In the genomic region with DNA sequence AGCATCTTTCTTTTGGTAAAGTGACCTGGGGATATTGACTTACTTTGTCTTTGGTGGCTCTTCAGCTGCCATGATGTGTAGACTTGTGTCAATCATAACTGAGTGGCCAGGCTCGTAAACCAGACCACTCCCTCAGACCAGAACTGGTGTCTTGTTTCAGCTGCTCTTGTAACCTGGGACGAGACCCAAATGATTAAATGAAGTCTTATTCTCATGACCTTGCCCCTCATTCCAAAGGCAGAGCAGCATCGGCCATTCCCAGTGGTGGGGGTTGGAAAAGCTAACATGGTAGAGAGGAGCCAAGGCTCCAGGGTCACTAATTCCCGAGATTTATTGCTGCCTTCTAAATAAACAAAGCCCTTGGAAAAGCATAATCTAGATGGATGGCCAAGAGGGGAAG, we compare ENCODE assay signal across 12 mouse cellular contexts.
A peak's percentile ranks its signal among the peaks of the same experiment; 100 is the strongest.
DNase-seq lines count a peak whose midpoint lies in the region; ATAC-seq lines count a peak whose summit lies in the region.
"Had no signal": no experiment of that assay in that cellular context is flagged by ENCODE, and none has a peak within 500 bp of the region (broad histone marks: within the 10 kb centered on the region; RNA-seq: fewer than 3 reads in every experiment).

No protein-coding gene starts in this region.

- H3K27me3 ChIP-seq in heart, embryonic 13.5 days (replicated peaks): no peaks in the 10 kb centered on the region
- H3K27me3 ChIP-seq: limb, embryonic 15.5 days; midbrain, embryonic 12.5 days had no signal

- WGBS in heart, embryonic 13.5 days: 32% methylated on average over 4 of the region's 4 CpGs

- H3K4me1 ChIP-seq in heart, embryonic 13.5 days: peaks cover 29% of the 10 kb centered on the region
- H3K4me1 ChIP-seq: limb, embryonic 15.5 days had no signal

- DNase-seq in heart, adult 9 months (ENCODE audit: low spot score in 2 of 2): peak; percentile 27 to 39
- DNase-seq in heart, postnatal 36 days: no peak
- peak; percentile 9 for DNase-seq in kidney, adult 18-20 months
- DNase-seq in kidney, postnatal 36 days: peak; percentile 25 to 55
- DNase-seq in frontal cortex, adult 2 months (ENCODE audit: extremely low spot score in 1 of 2, low spot score in 1 of 2): no peak
- no peak for DNase-seq in gastrocnemius, postnatal 10 days
- DNase-seq: lung, postnatal 14 days; right cerebral cortex, postnatal 4 days had no signal

- peak overlapping the region; percentile 78; the same call in 1 of the 2 replicates for H3K27ac ChIP-seq in heart, embryonic 13.5 days (replicated peaks)
- H3K27ac ChIP-seq: limb, embryonic 15.5 days; midbrain, embryonic 12.5 days had no signal

- intact Hi-C loops in heart, postnatal 36 days (cut with DNase I): loop anchor here (5.0 kb wide), 1 partner anchor 142 kb away; no protein-coding TSS in a partner anchor

- no peaks in the 10 kb centered on the region for H3K36me3 ChIP-seq in heart, embryonic 13.5 days
- H3K36me3 ChIP-seq: limb, embryonic 15.5 days; midbrain, embryonic 12.5 days had no signal

- no peak for ATAC-seq in heart, embryonic 13.5 days (ENCODE audit: extremely low read depth, insufficient number of reproducible peaks, low FRiP score, low TSS enrichment)

- H3K4me3 ChIP-seq in heart, embryonic 13.5 days: no peak overlapping the region
- H3K4me3 ChIP-seq: erythroblast, embryonic 14.5 days; limb, embryonic 15.5 days; midbrain, embryonic 12.5 days had no signal

- H3K4me2 ChIP-seq in heart, embryonic 13.5 days: no peak overlapping the region
- H3K4me2 ChIP-seq: limb, embryonic 15.5 days; midbrain, embryonic 12.5 days had no signal

- no peak overlapping the region for H3K9ac ChIP-seq in heart, embryonic 13.5 days
- H3K9ac ChIP-seq: limb, embryonic 15.5 days; midbrain, embryonic 12.5 days had no signal

- no peaks in the 10 kb centered on the region for H3K9me3 ChIP-seq in heart, embryonic 13.5 days
- H3K9me3 ChIP-seq: limb, embryonic 15.5 days; midbrain, embryonic 12.5 days had no signal

Comparison
In these comparisons a context has a peak if more than half of its experiments do, and no peak if none do; other contexts are left out.
1. DNase-seq: peak in heart, adult 9 months (2 of 2), kidney, adult 18-20 months (single experiment) and kidney, postnatal 36 days (2 of 2); none in heart, postnatal 36 days (0 of 2), frontal cortex, adult 2 months (0 of 2) and gastrocnemius, postnatal 10 days (single experiment).